Mouse (Mus musculus): Measurements from ENCODE around the gene Usp54. TPM values are rescaled to one million over a fixed set of nuclear protein-coding genes. Genes with fewer than 3 reads are reported as not detected.

Gene Usp54
- total RNA-seq, 2 experiments from 2014 or later = 15.2 to 15.4 TPM

Small RNAs within 50 kb of the gene (microRNA-seq; reads per million reads assigned to microRNA genes)
- 0.82 to 1.7 reads per million in 2 experiments for gene Mir6946

Other genes starting within 250 kb of the Usp54 start
- gene Mrps16, start 247.4 kb downstream of the Usp54 start, total RNA-seq (2021) = 10 to 100 TPM; 68.8 to 70.0 TPM
- gene Cfap70, start 188.8 kb downstream of the Usp54 start, total RNA-seq (2021) = under 1 TPM; 0.29 to 0.54 TPM
- gene Anxa7, start 160.9 kb downstream of the Usp54 start, total RNA-seq (2021) = 10 to 100 TPM; 49.5 to 57.1 TPM
- gene Mss51, start 144.2 kb downstream of the Usp54 start, total RNA-seq (2021) = 1 to 10 TPM in 1 of 2 experiments, under 1 TPM in 1; 0.97 to 1.2 TPM
- 10 to 100 TPM; 71.7 to 79.0 TPM for gene Ppp3cb, start 94.5 kb downstream of the Usp54 start, total RNA-seq (2021)
- gene Myoz1, start 15.5 kb upstream of the Usp54 start, total RNA-seq (2021) = 1 to 10 TPM; 5.6 to 7.5 TPM
- 100 to 1,000 TPM; 230 to 272 TPM for gene Synpo2l, start 27.3 kb upstream of the Usp54 start, total RNA-seq (2021)
- gene Sec24c, start 33.2 kb upstream of the Usp54 start, total RNA-seq (2021) = 100 to 1,000 TPM in 1 of 2 experiments, 10 to 100 TPM in 1; 96.3 to 110 TPM
- gene Fut11, start 53.9 kb upstream of the Usp54 start, total RNA-seq (2021) = 10 to 100 TPM; 11.4 to 11.8 TPM
- 100 to 1,000 TPM in 1 of 2 experiments, 10 to 100 TPM in 1; 87.0 to 104 TPM for gene Chchd1, start 61.9 kb upstream of the Usp54 start, total RNA-seq (2021)
- 10 to 100 TPM; 81.7 to 83.6 TPM for gene Zswim8, start 66.5 kb upstream of the Usp54 start, total RNA-seq (2021)
- 10 to 100 TPM; 18.2 to 18.3 TPM for gene Ndst2, start 93.5 kb upstream of the Usp54 start, total RNA-seq (2021)
- 10 to 100 TPM; 58.3 to 65.2 TPM for gene Camk2g, start 153.0 kb upstream of the Usp54 start, total RNA-seq (2021)
- gene Plau, start 195.6 kb upstream of the Usp54 start, total RNA-seq (2021) = 10 to 100 TPM; 11.1 to 11.9 TPM

Data from heart, postnatal 4 days (tissue).